Mouse (Mus musculus) intestine, embryonic 14.5 days (tissue): ENCODE results near the gene Coq10a. TPM values are rescaled to one million over a fixed set of nuclear protein-coding genes. Genes with fewer than 3 reads are reported as not detected.

Experiments
- ATAC-seq: fragments of 200-750 bp; cut with Nextera tagmentation; replicated peaks from 2 replicates; pipeline ENCODE4 v1.8.0; 2017; ENCODE audit warnings: low read depth, moderate number of reproducible peaks, moderate TSS enrichment, moderate library complexity; ENCODE audit not compliant: low FRiP score, low TSS enrichment
- DNase-seq: peaks from one replicate; pipeline ENCODE4 v3.0.0-alpha.2; 2018; ENCODE audit warnings: low spot score
- H3K27ac ChIP-seq: fragments of 300-500 bp; sonication (generic); 2 replicates; pipeline ENCODE4 v1.5.1; 2014; ENCODE audit warnings: low read depth, mild to moderate bottlenecking, control low read depth
- H3K27me3 ChIP-seq: fragments of 300-500 bp; sonication (generic); replicated peaks from 2 replicates; pipeline ENCODE4 v1.6.1; 2014; ENCODE audit warnings: low read length, control low read depth; ENCODE audit not compliant: control insufficient read depth, insufficient read depth
- H3K36me3 ChIP-seq: fragments of 300-500 bp; sonication (generic); 2 replicates; pipeline ENCODE4 v1.6.1; 2014; ENCODE audit warnings: low read length, control low read depth; ENCODE audit not compliant: control insufficient read depth, insufficient read depth
- H3K4me1 ChIP-seq: fragments of 300-500 bp; sonication (generic); replicated peaks from 2 replicates; pipeline ENCODE4 v1.6.1; 2014; ENCODE audit warnings: low read length, control low read depth, mixed read lengths; ENCODE audit not compliant: control insufficient read depth, insufficient read depth
- H3K4me2 ChIP-seq: fragments of 300-500 bp; sonication (generic); 2 replicates; pipeline ENCODE4 v1.6.1; 2014; ENCODE audit warnings: low read length
- H3K4me3 ChIP-seq: fragments of 300-500 bp; sonication (generic); 2 replicates; pipeline ENCODE4 v1.5.1; 2014; ENCODE audit warnings: low read depth, low read length, control low read depth, mixed read lengths
- H3K9ac ChIP-seq: fragments of 300-500 bp; sonication (generic); 2 replicates; pipeline ENCODE4 v1.6.1; 2014; ENCODE audit warnings: mild to moderate bottlenecking, low read length
- H3K9me3 ChIP-seq: fragments of 300-500 bp; sonication (generic); 2 replicates; pipeline ENCODE4 v1.6.1; 2016; ENCODE audit warnings: low read length, control low read depth; ENCODE audit not compliant: control insufficient read depth
- WGBS: fragments of 180-500 bp; shearing (Covaris S2); extraction: QIAGEN DNeasy Blood & Tissue Kit; methylation state at CpG from one replicate; pipeline ENCODE4 v1.1.7; 2014; 5-methylcytosine and 5-hydroxymethylcytosine counted together
- polyA plus RNA-seq: library from polyadenylated mRNA; unstranded; fragments of >200 nt; fragmentation: Nextera tagmentation; extraction: Ambion mirVana; gene quantifications from 2 replicates; pipeline ENCODE4 v1.2.1, GENCODE M21; 2014

Coq10a gene
- polyA plus RNA-seq, 1 experiment from 2014 or later = 15.7 TPM

- ATAC-seq (no peak), DNase-seq (no peak)
- Histone ChIP-seq H3K9me3 (no peaks in the 10 kb centered on the region), H3K4me2 (no peak overlapping the region), H3K27me3 (no peaks in the 10 kb centered on the region), H3K9ac (no peak overlapping the region), H3K27ac (no peak overlapping the region), H3K4me3 (no peak overlapping the region), H3K4me1 (peaks cover 10% of the 10 kb centered on the region), H3K36me3 (peaks cover 4% of the 10 kb centered on the region)
- 71% methylated on average over 5 of the region's 6 CpGs for WGBS
Observed at GRCm38 (mm10) chr10:128370021-128370420, 1.2 kb upstream of the Coq10a start.

GRCm38 (mm10) chr10:128369599-128369998 is 802 bp upstream of the Coq10a start:
- H3K27ac ChIP-seq = peak overlapping the region; percentile 93
- no peaks in the 10 kb centered on the region for H3K9me3 ChIP-seq
- ATAC-seq (no peak), DNase-seq (no peak)
- H3K9ac ChIP-seq = peak overlapping the region; percentile 67; the same call in 1 of the 2 replicates
- WGBS = 74% methylated on average over 6 of the region's 6 CpGs
- peak overlapping the region; percentile 74 for H3K4me3 ChIP-seq
- no peaks in the 10 kb centered on the region for H3K27me3 ChIP-seq
- peak overlapping the region; percentile 91 for H3K4me2 ChIP-seq
- H3K4me1 ChIP-seq = peaks cover 10% of the 10 kb centered on the region
- peaks cover 8% of the 10 kb centered on the region for H3K36me3 ChIP-seq

DNA sequence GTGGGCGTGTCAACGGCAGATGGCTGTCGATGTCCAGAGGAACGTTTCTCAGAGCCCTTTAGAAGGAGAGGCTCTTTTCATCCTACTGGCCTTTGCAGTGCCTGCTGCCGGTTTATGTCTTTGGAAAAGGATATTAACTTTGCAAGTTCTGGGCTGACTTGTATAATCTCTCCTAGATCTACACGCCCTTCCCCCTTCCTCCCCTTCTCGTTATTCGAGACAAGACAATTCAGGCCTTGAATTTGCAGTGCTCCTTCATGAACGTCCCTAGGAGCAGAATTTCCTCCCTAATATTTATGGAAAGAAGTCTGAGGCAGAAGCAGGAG is 384 bp upstream of the Coq10a start:
- Histone ChIP-seq H3K27ac (peak overlapping the region; percentile 93), H3K4me3 (peak overlapping the region; percentile 74), H3K36me3 (peaks cover 12% of the 10 kb centered on the region), H3K27me3 (no peaks in the 10 kb centered on the region), H3K9ac (peak overlapping the region; percentile 67), H3K4me2 (peak overlapping the region; percentile 91), H3K4me1 (peaks cover 10% of the 10 kb centered on the region), H3K9me3 (no peaks in the 10 kb centered on the region)
- WGBS = 6% methylated on average over 9 of the region's 9 CpGs
- no peak for ATAC-seq
- no peak for DNase-seq

GRCm38 (mm10) chr10:128367899-128368401 is 847 bp downstream of the Coq10a start:
- Histone ChIP-seq H3K4me2 (peak overlapping the region; percentile 91), H3K9ac (peak overlapping the region; percentile 67), H3K27ac (peak overlapping the region; percentile 93), H3K27me3 (no peaks in the 10 kb centered on the region), H3K9me3 (no peaks in the 10 kb centered on the region), H3K4me1 (peaks cover 10% of the 10 kb centered on the region), H3K36me3 (peaks cover 22% of the 10 kb centered on the region), H3K4me3 (peak overlapping the region; percentile 74)
- no peak; the same call in 1 of the 2 replicates for ATAC-seq
- WGBS = 14% methylated on average over 19 of the region's 19 CpGs
- DNase-seq = peak; percentile 64

GRCm38 (mm10) chr10:128362568-128362967 is 6.2 kb downstream of the Coq10a start:
- Histone ChIP-seq H3K27ac (no peak overlapping the region), H3K4me1 (peaks cover 3% of the 10 kb centered on the region; the same call in 1 of the 2 replicates), H3K36me3 (peaks cover 74% of the 10 kb centered on the region), H3K4me3 (no peak overlapping the region), H3K4me2 (no peak overlapping the region), H3K27me3 (no peaks in the 10 kb centered on the region), H3K9me3 (no peaks in the 10 kb centered on the region), H3K9ac (no peak overlapping the region)
- DNase-seq (no peak), ATAC-seq (no peak)
- WGBS = 50% methylated on average over 3 of the region's 3 CpGs

DNA sequence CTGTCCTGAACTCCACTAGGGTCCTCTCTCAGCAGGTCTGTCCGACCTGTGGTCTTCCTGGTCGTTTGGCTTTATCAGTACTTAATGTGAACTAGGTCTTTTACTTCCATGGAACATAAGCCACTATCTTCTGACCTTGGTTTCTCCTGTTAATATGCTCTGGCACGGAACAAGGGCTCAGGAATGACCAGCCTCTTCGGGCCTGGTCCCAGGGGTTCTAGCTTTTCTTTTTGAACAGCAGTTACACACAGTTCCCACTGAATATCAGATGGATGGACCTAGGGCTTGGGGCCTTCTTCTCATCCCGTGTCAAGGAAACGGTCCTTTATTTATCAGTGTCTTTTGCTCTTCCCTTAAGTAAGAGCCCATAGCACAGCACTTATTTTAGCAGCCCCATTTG is 7.0 kb downstream of the Coq10a start:
- H3K9me3 ChIP-seq = no peaks in the 10 kb centered on the region
- 88% methylated on average over 6 of the region's 6 CpGs for WGBS
- ATAC-seq = no peak
- no peak overlapping the region for H3K4me2 ChIP-seq
- peaks cover 74% of the 10 kb centered on the region for H3K36me3 ChIP-seq
- no peak for DNase-seq
- H3K4me1 ChIP-seq = no peaks in the 10 kb centered on the region
- no peak overlapping the region for H3K4me3 ChIP-seq
- H3K27me3 ChIP-seq = no peaks in the 10 kb centered on the region
- H3K9ac ChIP-seq = no peak overlapping the region
- no peak overlapping the region for H3K27ac ChIP-seq

GRCm38 (mm10) chr10:128359226-128359625 is 9.6 kb downstream of the Coq10a start:
- no peak overlapping the region for H3K4me3 ChIP-seq
- H3K4me1 ChIP-seq = no peaks in the 10 kb centered on the region
- 93% methylated on average over 6 of the region's 6 CpGs for WGBS
- no peak overlapping the region for H3K9ac ChIP-seq
- DNase-seq (no peak), ATAC-seq (no peak)
- peaks cover 76% of the 10 kb centered on the region for H3K36me3 ChIP-seq
- no peaks in the 10 kb centered on the region for H3K27me3 ChIP-seq
- no peak overlapping the region for H3K27ac ChIP-seq
- H3K4me2 ChIP-seq = no peak overlapping the region
- H3K9me3 ChIP-seq = no peaks in the 10 kb centered on the region

DNA sequence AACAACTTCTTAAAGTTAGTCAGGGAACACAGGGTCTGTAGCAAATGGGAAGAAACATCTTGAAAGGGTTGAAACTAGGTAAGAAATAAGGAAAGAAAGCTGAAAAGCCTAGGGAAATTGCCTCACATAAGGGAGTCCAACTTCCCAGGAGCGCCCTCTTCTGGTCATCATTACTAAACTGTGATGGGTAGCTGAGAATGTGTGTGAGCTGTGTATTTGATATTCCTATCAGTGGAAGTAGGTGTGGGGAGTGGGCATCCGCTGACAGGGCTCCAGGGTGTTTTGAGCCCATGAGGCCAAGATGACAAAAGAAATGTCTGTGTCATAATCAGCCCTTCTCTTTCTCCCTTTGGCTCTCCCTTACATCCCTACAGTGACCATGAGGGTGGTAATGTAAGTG is 10.0 kb downstream of the Coq10a start:
- ATAC-seq (no peak), DNase-seq (no peak)
- Histone ChIP-seq H3K27me3 (no peaks in the 10 kb centered on the region), H3K36me3 (peaks cover 76% of the 10 kb centered on the region), H3K4me1 (no peaks in the 10 kb centered on the region), H3K4me3 (no peak overlapping the region), H3K4me2 (no peak overlapping the region), H3K9me3 (no peaks in the 10 kb centered on the region), H3K9ac (no peak overlapping the region), H3K27ac (no peak overlapping the region)
- 56% methylated on average over 2 of the region's 2 CpGs for WGBS

GRCm38 (mm10) chr10:128347541-128347940 is 21.3 kb downstream of the Coq10a start:
- no peaks in the 10 kb centered on the region for H3K9me3 ChIP-seq
- peaks cover 14% of the 10 kb centered on the region for H3K4me1 ChIP-seq
- no peak overlapping the region for H3K4me2 ChIP-seq
- no peak for ATAC-seq
- H3K27me3 ChIP-seq = no peaks in the 10 kb centered on the region
- no peak for DNase-seq
- H3K4me3 ChIP-seq = no peak overlapping the region
- no peak overlapping the region for H3K9ac ChIP-seq
- H3K36me3 ChIP-seq = peaks cover 34% of the 10 kb centered on the region
- H3K27ac ChIP-seq = no peak overlapping the region
- WGBS = 85% methylated on average over 8 of the region's 8 CpGs
